Mouse (Mus musculus) liver, embryonic 16.5 days (tissue): ENCODE measurements around the gene Plekhb2. TPM values are rescaled to one million over a fixed set of nuclear protein-coding genes. Genes with fewer than 3 reads are reported as not detected.

ENCODE experiments used
- ATAC-seq: fragments of 200-750 bp; cut with Nextera tagmentation; 2 replicates; pipeline ENCODE4 v1.8.0; 2017; ENCODE audit warnings: low read depth, mild to moderate bottlenecking, moderate number of reproducible peaks, moderate library complexity
- H3K27ac ChIP-seq: fragments of 300-500 bp; sonication (generic); 2 replicates; pipeline ENCODE4 v1.5.1; 2014; ENCODE audit warnings: mild to moderate bottlenecking, low read length
- H3K27me3 ChIP-seq: fragments of 300-500 bp; sonication (generic); 2 replicates; pipeline ENCODE4 v1.6.1; 2014; ENCODE audit warnings: low read depth, low read length, mixed read lengths; ENCODE audit not compliant: control insufficient read depth, insufficient read depth
- H3K36me3 ChIP-seq: fragments of 300-500 bp; sonication (generic); 2 replicates; pipeline ENCODE4 v1.6.1; 2014; ENCODE audit warnings: mild to moderate bottlenecking; ENCODE audit not compliant: control insufficient read depth, insufficient read depth
- H3K4me1 ChIP-seq: fragments of 300-500 bp; sonication (generic); 2 replicates; pipeline ENCODE4 v1.6.1; 2014; ENCODE audit warnings: low read depth, low read length, mixed read lengths; ENCODE audit not compliant: control insufficient read depth
- H3K4me2 ChIP-seq: fragments of 300-500 bp; sonication (generic); 2 replicates; pipeline ENCODE4 v1.6.1; 2014; ENCODE audit warnings: low read depth, low read length, mixed read lengths
- H3K4me3 ChIP-seq: fragments of 300-500 bp; sonication (generic); 2 replicates; pipeline ENCODE4 v1.5.1; 2014; ENCODE audit warnings: low read depth, mild to moderate bottlenecking, low read length
- H3K9ac ChIP-seq: fragments of 300-500 bp; sonication (generic); 2 replicates; pipeline ENCODE4 v1.6.1; 2014; ENCODE audit warnings: low read depth, low read length
- H3K9me3 ChIP-seq: fragments of 300-500 bp; sonication (generic); replicated peaks from 2 replicates; pipeline ENCODE4 v1.6.1; 2016; ENCODE audit warnings: low read length; ENCODE audit not compliant: control insufficient read depth
- WGBS: fragments of 180-500 bp; shearing (Covaris S2); extraction: QIAGEN DNeasy Blood & Tissue Kit; methylation state at CpG from one replicate; pipeline ENCODE4 v1.1.7; 2014; ENCODE audit not compliant: insufficient replicate concordance; 5-methylcytosine and 5-hydroxymethylcytosine counted together
- polyA plus RNA-seq: library from polyadenylated mRNA; unstranded; fragments of >200 nt; fragmentation: Nextera tagmentation; extraction: Ambion mirVana; gene quantifications from 2 replicates; pipeline ENCODE4 v1.2.1, GENCODE M21; 2015

Gene Plekhb2
- polyA plus RNA-seq, 1 experiment from 2014 or later = 10.6 TPM

DNA sequence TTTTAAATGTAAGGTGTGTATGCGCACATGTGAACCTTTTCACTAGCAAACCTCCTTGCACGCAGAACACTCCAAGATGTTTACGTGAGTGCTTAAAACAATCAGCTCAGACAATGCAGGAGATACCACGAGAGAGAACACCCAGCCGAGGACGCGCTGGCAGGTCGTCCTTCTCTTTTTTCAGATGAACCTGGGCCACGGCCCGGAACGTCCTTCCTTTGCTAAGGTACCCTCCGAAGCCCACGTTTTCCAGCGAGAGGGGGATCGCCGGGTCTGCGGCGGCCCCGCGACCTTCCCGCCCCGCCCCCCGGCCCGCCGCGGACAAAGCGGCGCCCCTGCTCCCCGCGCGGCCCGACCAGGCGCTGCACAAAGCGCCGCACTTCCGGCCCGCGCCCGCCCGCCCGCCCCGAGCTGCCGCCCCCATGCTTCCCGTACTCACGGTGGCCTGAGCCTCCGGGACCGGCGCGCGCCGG, 7.4 kb upstream of the Plekhb2 start:
- H3K36me3 ChIP-seq = no peaks in the 10 kb centered on the region
- peaks cover 30% of the 10 kb centered on the region for H3K4me1 ChIP-seq
- WGBS = under 1% methylated on average over 27 of the region's 51 CpGs
- peak overlapping the region; percentile 87 for H3K9ac ChIP-seq
- peak overlapping the region; percentile 74 for H3K4me3 ChIP-seq
- no peaks in the 10 kb centered on the region for H3K27me3 ChIP-seq
- H3K27ac ChIP-seq = peak overlapping the region; percentile 84
- H3K9me3 ChIP-seq = no peaks in the 10 kb centered on the region
- ATAC-seq = peak; percentile 84
- peak overlapping the region; percentile 71 for H3K4me2 ChIP-seq

DNA sequence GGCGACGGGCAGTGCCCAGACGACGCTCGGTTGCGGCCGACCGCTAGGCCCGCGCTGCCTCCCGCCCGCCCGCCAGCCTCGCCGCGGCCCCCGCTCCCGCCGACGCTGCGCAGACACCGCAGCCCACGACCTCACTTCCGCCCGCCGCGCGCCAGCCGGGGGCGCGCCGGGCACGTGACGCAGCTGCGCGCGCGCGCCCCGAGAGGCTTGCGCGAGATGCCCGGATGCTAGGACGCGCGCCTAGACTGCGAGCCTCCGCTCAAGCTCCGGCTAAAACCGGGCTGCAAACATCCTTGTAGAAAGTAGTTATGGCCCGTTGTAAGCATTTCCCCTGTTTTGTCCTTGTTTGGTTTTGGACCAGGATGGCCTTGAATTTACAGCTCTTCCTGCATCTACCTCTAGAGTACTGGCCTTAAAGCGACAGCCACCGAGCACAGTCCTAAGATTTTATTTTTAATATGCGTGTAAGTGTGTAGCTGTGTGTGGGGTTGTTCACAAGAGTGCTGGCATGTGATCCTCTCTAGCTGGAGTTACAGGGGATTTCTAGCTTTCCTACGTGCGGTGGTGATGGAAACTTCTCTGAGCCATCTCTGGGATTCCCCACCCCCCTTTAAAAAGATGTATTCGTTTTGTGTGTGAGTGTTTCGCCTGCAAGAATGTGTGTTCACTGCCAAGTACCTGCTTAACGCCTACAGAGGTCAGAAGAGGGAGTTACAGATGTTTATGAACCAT, 6.7 kb upstream of the Plekhb2 start, which contains the start of gene Fam168b:
Gene Fam168b, minus strand, starts transcription at position 179 of the 732 bp plus-strand sequence.
- Histone ChIP-seq H3K27ac (peak within 1 kb of the TSS; percentile 84), H3K4me2 (peak within 1 kb of the TSS; percentile 71), H3K4me1 (peaks cover 28% of the 10 kb centered on the region), H3K9me3 (no peaks in the 10 kb centered on the region), H3K27me3 (no peaks in the 10 kb centered on the region), H3K36me3 (no peaks in the 10 kb centered on the region), H3K9ac (peak within 1 kb of the TSS; percentile 87), H3K4me3 (peak within 1 kb of the TSS; percentile 74)
- WGBS = 2% methylated on average over 56 of the region's 59 CpGs
- ATAC-seq = peak; percentile 94

DNA sequence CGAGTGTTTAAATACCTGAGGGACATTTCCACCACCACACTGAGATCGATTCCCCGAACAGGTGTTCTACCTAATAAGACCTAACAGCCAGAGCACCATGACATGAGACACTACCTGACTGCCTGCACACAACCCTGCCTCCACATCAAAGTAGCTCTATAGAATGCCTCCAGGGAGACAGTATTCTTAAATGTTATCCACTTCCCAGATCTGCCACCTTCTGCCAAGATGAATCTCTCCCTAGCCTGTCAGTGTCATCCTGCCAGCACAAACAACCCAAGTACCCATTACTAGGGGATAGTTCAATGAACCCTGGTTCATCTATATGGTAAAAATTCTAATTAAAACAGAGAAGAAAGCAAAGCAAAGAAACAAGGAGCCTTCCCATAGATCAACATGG, 2.7 kb upstream of the Plekhb2 start:
- ATAC-seq = no peak
- Histone ChIP-seq H3K4me2 (no peak overlapping the region), H3K9me3 (no peaks in the 10 kb centered on the region), H3K27me3 (no peaks in the 10 kb centered on the region), H3K36me3 (no peaks in the 10 kb centered on the region), H3K4me3 (no peak overlapping the region), H3K9ac (no peak overlapping the region), H3K27ac (no peak overlapping the region), H3K4me1 (peaks cover 12% of the 10 kb centered on the region)
- 74% methylated on average over 3 of the region's 3 CpGs for WGBS

DNA sequence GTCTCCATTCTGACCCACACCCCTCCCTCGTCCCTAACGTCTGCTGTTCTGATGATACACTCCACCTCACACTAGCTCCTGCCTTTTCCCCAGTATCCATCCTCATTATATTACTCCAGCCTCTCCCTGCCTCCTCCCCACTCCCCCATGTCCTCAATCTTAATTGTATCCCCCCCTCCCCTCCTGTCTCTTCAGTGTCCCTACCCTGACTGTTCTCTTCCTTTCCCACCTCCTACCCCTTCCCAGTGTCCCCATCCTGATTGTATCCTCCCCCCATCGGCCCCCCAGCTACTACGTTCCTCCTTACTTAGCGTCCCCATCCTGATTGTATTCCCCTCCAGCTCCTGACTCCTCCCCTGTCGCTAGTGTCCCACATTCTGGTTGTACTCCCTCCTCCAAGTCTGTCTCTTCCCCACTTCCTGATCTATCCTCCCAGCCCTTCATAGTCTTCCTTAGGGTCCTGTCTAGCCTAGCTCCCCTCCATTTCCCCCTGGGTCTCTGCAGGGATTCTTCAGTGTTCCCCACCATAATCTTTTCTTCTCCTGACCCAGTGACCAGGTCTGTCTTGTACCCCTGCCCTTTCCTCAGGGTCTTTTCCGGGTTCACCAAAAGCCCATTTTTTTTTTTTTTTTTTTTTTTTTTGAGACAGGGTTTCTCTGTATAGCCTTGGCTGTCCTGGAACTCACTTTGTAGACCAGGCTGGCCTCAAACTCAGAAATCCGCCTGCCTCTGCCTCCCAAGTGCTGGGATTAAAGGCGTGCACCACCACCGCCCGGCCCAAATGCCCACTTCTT, 764 bp downstream of the Plekhb2 start:
- Histone ChIP-seq H3K27ac (no peak overlapping the region), H3K9ac (peak overlapping the region; percentile 69), H3K4me1 (peaks cover 7% of the 10 kb centered on the region), H3K27me3 (no peaks in the 10 kb centered on the region), H3K36me3 (no peaks in the 10 kb centered on the region), H3K4me2 (peak overlapping the region; percentile 77), H3K4me3 (peak overlapping the region; percentile 67), H3K9me3 (no peaks in the 10 kb centered on the region)
- ATAC-seq = no peak
- WGBS = 33% methylated on average over 10 of the region's 11 CpGs

DNA sequence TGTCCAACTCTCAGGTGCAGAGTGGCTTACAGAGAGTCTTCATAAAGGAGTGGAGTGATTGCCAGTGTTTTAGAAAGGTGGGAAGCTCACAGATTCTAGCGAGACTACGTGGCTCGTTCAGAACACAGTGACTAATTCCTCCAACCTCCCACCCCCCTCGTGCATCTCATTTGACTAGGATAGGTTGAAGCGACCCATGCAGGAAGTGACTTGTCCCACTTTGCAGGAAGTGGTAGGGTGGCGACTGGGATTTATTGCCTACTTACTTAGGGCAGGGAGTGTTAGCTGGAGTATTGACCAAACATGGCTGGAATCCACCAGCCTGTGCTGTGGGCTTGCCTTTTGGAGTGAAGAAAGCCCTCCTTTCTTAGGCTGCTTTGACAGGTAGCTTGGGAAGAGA, 1.8 kb downstream of the Plekhb2 start:
- Histone ChIP-seq H3K36me3 (no peaks in the 10 kb centered on the region), H3K4me1 (peaks cover 7% of the 10 kb centered on the region), H3K4me2 (no peak overlapping the region), H3K27ac (no peak overlapping the region), H3K27me3 (no peaks in the 10 kb centered on the region), H3K9ac (no peak overlapping the region), H3K4me3 (no peak overlapping the region), H3K9me3 (no peaks in the 10 kb centered on the region)
- ATAC-seq = no peak
- WGBS = 27% methylated on average over 6 of the region's 6 CpGs

DNA sequence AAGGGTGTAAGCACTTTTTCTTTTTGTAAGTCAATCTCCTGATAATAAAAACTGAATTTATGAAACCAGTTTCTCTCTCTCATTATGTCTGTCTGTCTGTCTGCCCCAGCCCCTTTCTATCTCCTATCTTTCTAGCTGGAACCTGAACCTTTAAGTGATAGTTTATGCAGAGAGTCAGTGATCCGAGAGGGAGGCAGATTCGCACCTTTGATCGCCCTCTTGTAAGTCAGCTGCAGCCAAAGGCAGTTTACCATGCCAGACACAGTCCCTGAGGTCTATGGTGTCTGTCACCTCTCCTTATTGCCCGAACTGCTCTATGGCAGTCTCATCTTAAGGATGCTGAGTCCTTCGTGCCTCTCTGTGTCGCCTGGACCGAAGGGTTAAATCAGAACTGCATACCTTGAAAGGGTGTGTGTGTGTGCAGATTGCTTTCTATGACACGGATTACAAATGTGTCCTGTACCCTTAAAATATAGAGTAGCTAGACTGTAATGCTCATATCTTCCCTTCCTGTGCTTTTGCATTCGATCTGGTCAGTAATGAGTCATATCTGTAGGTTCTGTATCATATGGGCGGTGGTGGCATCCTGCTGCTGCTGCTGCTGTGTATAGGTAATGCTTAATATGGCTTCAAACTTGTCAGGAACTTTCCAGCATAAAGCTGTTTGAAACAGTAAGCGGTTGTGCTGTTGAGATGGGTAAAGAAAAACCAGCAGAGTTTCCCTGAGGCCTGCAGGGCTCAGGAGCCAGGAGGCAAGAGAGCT, 2.5 kb downstream of the Plekhb2 start:
- Histone ChIP-seq H3K4me1 (peaks cover 7% of the 10 kb centered on the region), H3K4me2 (no peak overlapping the region), H3K9me3 (no peaks in the 10 kb centered on the region), H3K27ac (no peak overlapping the region), H3K27me3 (no peaks in the 10 kb centered on the region), H3K4me3 (no peak overlapping the region), H3K36me3 (no peaks in the 10 kb centered on the region), H3K9ac (no peak overlapping the region)
- no peak for ATAC-seq
- 69% methylated on average over 11 of the region's 11 CpGs for WGBS

DNA sequence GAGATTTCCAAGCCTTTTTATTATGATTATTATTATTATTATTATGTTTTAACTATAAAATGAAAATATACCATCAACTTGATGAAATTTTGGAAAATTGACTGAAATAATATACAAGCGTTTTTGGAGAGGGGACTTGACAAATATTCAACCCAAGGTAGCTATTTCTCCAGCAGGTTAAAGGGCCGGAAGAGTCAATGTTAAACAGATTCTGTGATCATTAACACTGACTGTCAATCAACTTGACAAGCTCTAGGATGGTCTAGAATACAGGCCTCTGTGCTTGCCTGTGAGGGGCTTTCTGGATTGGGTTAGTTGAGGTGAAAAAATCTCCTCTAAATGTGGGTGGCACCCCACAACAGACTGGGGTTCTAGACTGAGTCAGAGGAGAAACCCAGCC, 4.0 kb downstream of the Plekhb2 start:
- H3K4me2 ChIP-seq = no peak overlapping the region
- no peak overlapping the region for H3K4me3 ChIP-seq
- no peaks in the 10 kb centered on the region for H3K27me3 ChIP-seq
- no peak overlapping the region for H3K9ac ChIP-seq
- H3K4me1 ChIP-seq = peaks cover 7% of the 10 kb centered on the region
- ATAC-seq = no peak
- no peaks in the 10 kb centered on the region for H3K9me3 ChIP-seq
- 79% methylated on average over 2 of the region's 2 CpGs for WGBS
- no peaks in the 10 kb centered on the region for H3K36me3 ChIP-seq
- H3K27ac ChIP-seq = no peak overlapping the region

DNA sequence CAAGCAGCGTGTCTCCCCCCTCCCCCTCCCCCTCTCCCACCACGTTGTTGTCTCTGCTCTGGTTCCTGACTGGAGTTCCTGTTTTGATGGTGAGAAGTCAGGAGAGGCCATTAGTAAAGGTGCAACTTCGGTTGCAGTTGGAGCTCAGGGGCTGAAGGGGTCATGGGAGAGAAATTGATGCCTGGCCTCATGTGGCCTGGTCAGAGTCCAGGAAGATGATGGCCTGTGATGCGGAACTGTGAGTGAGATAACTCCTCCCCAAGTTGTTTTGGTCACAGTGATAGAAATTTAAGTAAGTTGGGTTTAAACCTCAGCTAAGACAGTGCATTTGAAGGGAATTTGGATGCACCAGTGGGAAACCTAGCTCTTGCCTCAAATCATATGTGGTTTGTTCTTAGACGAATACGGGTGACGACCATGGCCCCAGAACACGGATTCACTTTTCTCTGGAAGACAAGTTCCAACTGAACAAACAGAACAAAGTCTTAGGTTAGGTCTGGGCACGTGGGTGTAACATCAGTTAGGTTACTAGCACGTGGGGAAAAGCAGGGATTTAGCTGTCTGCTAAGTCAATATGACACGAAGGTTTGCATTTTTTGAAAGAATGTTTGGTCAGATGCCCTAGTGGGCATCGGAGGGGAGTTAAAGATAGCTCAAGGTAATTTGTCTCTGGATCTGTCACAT, 5.4 kb downstream of the Plekhb2 start:
- H3K4me3 ChIP-seq = no peak overlapping the region
- no peak for ATAC-seq
- H3K27ac ChIP-seq = no peak overlapping the region
- no peaks in the 10 kb centered on the region for H3K36me3 ChIP-seq
- peaks cover 4% of the 10 kb centered on the region; the same call in 1 of the 2 replicates for H3K4me1 ChIP-seq
- 53% methylated on average over 12 of the region's 12 CpGs for WGBS
- no peak overlapping the region for H3K4me2 ChIP-seq
- no peak overlapping the region for H3K9ac ChIP-seq
- no peaks in the 10 kb centered on the region for H3K9me3 ChIP-seq
- H3K27me3 ChIP-seq = no peaks in the 10 kb centered on the region
